Mouse (Mus musculus): ENCODE data around the gene Olfr1049.

The Olfr1049 gene

DNA sequence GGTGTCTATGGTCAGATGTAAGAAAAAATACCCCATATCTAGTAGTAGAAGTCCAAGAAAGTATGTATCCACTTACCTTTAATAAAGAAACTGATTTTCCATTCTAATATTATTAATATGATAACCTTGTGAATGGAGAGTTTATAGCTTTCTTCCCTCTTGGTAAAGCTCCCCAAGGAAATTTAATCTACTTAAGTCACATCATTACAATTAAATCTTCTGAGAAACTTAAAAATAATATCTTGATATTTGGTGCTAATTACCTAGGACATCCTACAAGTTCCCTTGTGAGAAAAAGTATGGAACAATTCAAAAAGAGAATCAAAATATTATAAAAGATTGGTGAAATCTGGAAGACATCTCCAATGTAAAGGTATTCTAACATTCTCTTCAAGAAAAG, at the start of gene Olfr1049:
Gene Olfr1049 (minus strand): TSS at position 101 of the 400 bp plus-strand sequence.

DNA sequence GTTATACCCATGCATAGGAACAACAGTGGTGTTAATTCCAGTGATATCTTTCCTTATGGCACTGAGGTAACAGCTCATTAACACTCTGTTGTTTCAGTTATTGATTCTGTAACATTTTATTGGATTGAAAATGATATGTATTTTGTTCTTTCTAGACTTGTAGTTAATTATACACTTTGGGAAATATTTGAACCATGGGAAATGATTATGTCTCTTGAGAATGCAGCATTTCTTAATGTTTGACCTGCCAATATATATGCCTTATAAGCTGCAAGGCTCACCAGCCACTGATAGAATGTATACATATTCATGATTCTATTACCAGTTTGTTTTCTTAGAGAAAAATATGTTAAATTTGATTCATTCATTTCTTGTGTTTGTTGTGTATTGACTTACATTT, 34.0 kb upstream of the Olfr1049 start, which contains the start of gene Olfr1052:
Gene Olfr1052 (plus strand): TSS at position 301 of the 400 bp plus-strand sequence.

DNA sequence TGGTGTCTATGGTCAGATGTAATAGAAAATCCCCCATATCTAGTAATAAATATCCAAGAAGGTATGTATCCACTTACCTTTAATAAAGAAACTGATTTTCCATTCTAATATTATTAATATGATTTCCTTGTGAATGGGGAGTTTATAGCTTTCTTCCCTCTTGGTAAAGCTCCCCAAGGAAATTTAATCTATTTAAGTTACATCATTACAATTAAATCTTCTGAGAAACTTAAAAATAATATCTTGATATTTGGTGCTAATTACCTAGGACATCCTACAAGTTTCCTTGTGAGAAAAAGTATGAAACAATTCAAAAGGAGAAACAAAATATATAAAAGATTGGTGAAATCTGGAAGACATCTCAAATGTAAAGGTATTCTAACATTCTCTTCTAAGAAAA, 20.9 kb upstream of the Olfr1049 start, which contains the start of gene Olfr1051:
Gene Olfr1051 (minus strand): TSS at position 101 of the 400 bp plus-strand sequence.

DNA sequence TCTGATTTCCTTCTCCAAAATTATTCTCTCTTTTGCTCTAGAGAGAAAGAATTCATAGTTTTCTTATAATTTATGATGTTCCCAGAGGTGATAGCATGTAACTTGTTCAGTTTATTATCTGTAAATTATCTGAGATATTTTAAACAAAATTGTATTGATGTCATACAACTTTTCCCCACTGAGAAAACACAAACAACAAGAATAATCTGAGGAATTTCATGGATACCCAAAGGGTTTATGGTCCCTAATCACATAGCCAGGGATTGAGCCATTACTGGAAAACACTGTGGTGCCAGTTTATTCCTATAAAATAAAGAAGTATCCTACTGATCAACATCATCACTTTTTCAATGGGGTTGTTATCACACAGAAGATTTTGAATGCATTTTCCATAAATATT, 17.9 kb downstream of the Olfr1049 start, which contains the start of gene Olfr1048:
Gene Olfr1048 (minus strand): TSS at position 101 of the 400 bp plus-strand sequence.

DNA sequence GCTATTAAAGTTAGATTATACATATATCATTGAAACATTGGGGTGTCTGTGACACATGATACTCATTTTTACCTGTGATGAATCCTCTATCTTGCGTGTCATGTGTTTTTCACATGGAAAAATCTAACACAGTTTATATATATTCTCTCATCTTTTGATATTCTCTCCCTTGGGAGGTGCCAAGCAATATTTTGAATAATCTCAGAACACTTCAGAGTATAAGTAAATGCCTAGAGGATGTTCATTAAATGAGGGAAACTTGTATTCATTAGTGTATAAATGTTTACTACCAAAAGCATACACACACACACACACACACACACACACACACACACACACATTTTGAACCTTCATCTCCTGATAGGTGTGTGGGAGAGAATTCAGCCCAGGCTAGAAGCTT, 26.8 kb downstream of the Olfr1049 start, which contains the start of gene Olfr1047:
Gene Olfr1047 (minus strand): TSS at position 101 of the 400 bp plus-strand sequence.
- 83% methylated on average over 1 of the region's 1 CpGs for WGBS

DNA sequence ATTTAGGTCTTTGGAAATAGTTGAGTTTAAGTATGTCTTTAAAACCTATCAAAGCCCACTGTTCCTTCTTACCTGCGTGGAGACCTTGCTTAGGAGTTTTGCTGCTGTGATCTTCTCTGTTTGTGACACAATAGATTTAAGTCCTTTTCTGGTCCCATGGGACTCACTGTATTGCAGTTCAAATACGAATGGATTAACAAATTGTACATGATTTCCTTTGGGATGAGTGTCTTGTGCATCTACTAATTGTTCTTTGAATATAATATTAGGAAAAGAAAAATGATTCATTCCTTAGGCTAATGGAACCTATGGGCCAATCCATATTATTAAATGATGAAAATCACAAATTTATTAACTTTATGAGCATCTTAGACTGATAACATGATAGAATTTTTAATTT, 38.9 kb downstream of the Olfr1049 start, which contains the start of gene Olfr1046:
Gene Olfr1046 (minus strand): TSS at position 101 of the 400 bp plus-strand sequence.
- WGBS = 66% methylated on average over 2 of the region's 2 CpGs
